Mouse (Mus musculus) erythroblast, embryonic 14.5 days (primary cell): ENCODE results near the gene Sox8.

Experiments
- GATA1 ChIP-seq: IDR thresholded peaks from 2 replicates; pipeline ENCODE4 v1.6.1; 2012; ENCODE audit warnings: low read length, inconsistent platforms, mixed read lengths
- TAL1 ChIP-seq: IDR thresholded peaks from 3 replicates; pipeline ENCODE4 v1.6.1; 2012; ENCODE audit warnings: low read length, inconsistent platforms, mixed read lengths

DNA sequence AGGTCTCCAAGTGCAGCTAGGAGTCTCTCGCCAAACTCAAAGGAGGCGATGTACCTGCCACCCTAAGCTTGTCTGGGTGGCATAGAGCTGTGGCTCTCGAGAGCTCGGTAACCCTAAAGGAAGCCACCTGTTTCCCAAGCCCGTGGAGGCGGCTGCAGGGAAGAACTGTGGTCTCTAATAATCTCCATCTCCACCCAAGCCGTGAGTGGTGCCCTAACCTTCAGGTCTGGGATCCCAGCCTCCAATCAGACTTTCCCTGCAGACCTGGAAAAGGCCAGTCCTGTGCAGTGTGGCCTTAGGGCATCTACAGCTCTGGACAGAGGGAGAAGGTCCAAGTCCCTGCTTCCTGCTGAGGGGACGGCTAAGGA lies 951 bp upstream of the Sox8 start:
- TF ChIP-seq TAL1 (no peak), GATA1 (no peak)
